Mouse (Mus musculus) liver, embryonic 18 days (tissue): ENCODE data around the gene Cntnap5c. TPM values are rescaled to one million over a fixed set of nuclear protein-coding genes. Genes with fewer than 3 reads are reported as not detected.

Source experiments
- polyA plus RNA-seq: library from polyadenylated mRNA; depleted of rRNA; stranded (reverse); fragments of >200 nt; gene quantifications from 2 replicates; pipeline ENCODE4 v1.2.3, GENCODE M21; 2012; rRNA removed

Cntnap5c gene
- polyA plus RNA-seq, result not detected in 2 replicates

DNA sequence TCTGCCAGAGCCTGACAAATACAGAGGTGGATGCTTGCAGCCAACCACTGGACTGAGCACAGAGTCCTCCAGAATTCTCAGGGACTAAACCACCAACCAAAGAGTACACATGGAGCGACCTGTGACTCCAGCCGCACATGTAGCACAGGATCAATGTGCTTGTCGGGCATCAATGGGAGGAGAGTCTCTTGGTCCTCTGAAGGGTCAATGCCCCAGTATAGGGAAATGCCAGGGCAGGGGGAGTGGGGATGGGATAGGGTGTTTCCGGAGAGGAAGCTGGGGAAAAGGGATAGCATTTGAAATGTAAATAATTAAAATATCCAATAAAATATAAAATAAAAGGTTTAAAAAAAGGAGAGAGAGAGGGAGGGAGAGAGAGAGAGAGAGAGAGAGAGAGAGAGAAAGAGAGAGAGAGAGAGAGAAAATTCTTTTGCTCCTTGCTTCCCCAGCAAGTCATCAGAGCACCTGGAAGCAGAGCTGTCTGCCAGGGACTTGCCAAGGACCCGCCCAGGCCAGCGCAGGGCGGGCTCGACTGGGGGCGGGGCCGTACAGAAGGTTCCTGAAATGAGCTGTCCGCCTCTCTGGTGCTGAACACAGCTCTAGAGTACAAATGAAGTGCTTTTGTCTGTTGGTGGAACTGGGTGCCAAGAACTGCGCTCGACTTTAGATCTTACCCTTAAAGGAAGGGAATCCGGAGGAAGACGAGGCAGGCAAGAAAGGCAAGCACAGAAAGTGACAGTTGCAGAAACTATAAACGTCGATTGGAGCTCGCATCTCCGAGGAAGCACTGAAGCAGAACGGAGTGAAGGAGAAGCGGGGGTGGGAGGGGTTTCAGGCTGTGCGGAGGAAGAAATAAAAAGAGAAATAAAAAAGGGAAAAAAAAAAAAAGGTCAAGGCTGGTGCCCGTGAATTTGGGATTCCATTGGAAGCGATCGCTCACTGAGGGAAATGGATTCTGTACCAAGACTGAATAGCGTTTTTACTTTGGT is at the start of gene Cntnap5c:
Gene Cntnap5c, plus strand, starts transcription at position 949 of the 989 bp plus-strand sequence.

DNA sequence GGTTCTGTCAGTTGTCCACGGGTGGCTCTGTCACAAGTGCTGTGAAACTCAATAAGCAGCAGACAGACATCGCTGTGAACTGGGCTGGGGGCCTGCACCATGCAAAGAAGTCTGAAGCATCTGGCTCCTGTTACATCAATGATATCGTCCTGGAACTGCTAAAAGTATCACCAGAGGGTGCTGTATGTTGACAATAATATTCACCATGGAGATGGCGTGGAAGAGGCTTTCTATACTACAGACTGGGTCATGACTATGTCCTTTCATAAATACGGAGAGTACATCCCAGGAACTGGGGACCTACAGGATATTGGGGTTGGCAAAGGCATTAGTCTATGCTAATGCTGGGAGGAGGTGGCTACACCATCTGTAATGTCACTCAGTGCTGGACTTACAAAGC is 27.3 kb upstream of the Cntnap5c start, which contains the start of gene Gm21834:
Gene Gm21834, minus strand, starts transcription at position 101 of the 400 bp plus-strand sequence.

Other genes starting within 250 kb of the Cntnap5c start
- gene Vmn2r120, start 224.1 kb upstream of the Cntnap5c start, polyA plus RNA-seq, result not detected in 2 replicates
- not detected in 2 replicates for gene Gm21834, start 27.4 kb upstream of the Cntnap5c start, polyA plus RNA-seq